Mouse (Mus musculus) CH12.LX (cell line): ENCODE results near the gene Nol6. TPM values are rescaled to one million over a fixed set of nuclear protein-coding genes. Genes with fewer than 3 reads are reported as not detected.
"Not testable (repeated sequence)": the region's sequence is repeated elsewhere in the genome, so short reads cannot be mapped to it uniquely, and the experiment has no call there.

Source experiments
- DNase-seq: peaks from one replicate; pipeline ENCODE4 v3.0.0-alpha.2; 2013; ENCODE audit errors: extremely low read depth
- H3K27ac ChIP-seq: 2 replicates; pipeline ENCODE4 v1.5.1; 2012; ENCODE audit warnings: low read depth, mild to moderate bottlenecking, control low read depth, moderate library complexity; ENCODE audit not compliant: insufficient read depth
- H3K27me3 ChIP-seq: replicated peaks from 2 replicates; pipeline ENCODE3; 2012; ENCODE audit warnings: inconsistent platforms
- H3K36me3 ChIP-seq, 2 experiments: replicated peaks in 1 of 2; 2 replicates each; pipeline versions ENCODE3 to v1.6.1; 2012; ENCODE audit warnings: inconsistent platforms in 1 of 2, low read length in 1 of 2, mild to moderate bottlenecking in 1 of 2, mixed read lengths in 1 of 2, moderate library complexity in 1 of 2; ENCODE audit not compliant: control insufficient read depth in 1 of 2, insufficient read depth in 1 of 2
- H3K4me1 ChIP-seq, 2 experiments: 2 replicates each; pipeline ENCODE4 v1.6.1; 2012; ENCODE audit warnings: inconsistent platforms in 1 of 2, moderate library complexity in 1 of 2; ENCODE audit not compliant: insufficient read depth in 2 of 2, control insufficient read depth in 1 of 2
- H3K4me2 ChIP-seq: 2 replicates; pipeline ENCODE4 v1.6.1; 2012; ENCODE audit warnings: low read depth, mild to moderate bottlenecking, control low read depth; ENCODE audit not compliant: poor library complexity, insufficient read depth, severe bottlenecking
- H3K4me3 ChIP-seq, 3 experiments: fragments of 150-350 bp in 1 of 3; sonication (generic) in 1 of 3; replicated peaks in 1 of 3; 2 replicates each; pipeline versions ENCODE3 to v1.5.1; 2011 to 2012; ENCODE audit warnings: low read depth in 2 of 3, low read length in 2 of 3, mild to moderate bottlenecking in 2 of 3, moderate library complexity in 2 of 3, control low read depth in 1 of 3, improper control_type of control experiment in 1 of 3, inconsistent platforms in 1 of 3, mixed read lengths in 1 of 3; ENCODE audit not compliant: poor library complexity in 1 of 3
- H3K79me2 ChIP-seq: replicated peaks from 2 replicates; pipeline ENCODE4 v1.6.1; 2012; ENCODE audit warnings: mild to moderate bottlenecking, moderate library complexity; ENCODE audit not compliant: control insufficient read depth, poor library complexity, insufficient read depth, severe bottlenecking; ENCODE audit errors: extremely low read depth
- H3K9ac ChIP-seq: 2 replicates; pipeline ENCODE4 v1.6.1; 2012; ENCODE audit warnings: low read depth, mild to moderate bottlenecking, control low read depth, moderate library complexity; ENCODE audit not compliant: insufficient read depth
- H3K9me3 ChIP-seq: replicated peaks from 2 replicates; pipeline ENCODE3; 2012; ENCODE audit warnings: low read length, inconsistent platforms, mixed read lengths
- CTCF ChIP-seq, 2 experiments: IDR thresholded peaks in 1 of 2; conservative IDR thresholded peaks in 1 of 2; 2 replicates each; pipeline ENCODE4 v1.5.1; 2011 to 2012; ENCODE audit warnings: low read depth in 2 of 2, low read length in 2 of 2, improper control_type of control experiment in 1 of 2, inconsistent platforms in 1 of 2, mild to moderate bottlenecking in 1 of 2, moderate library complexity in 1 of 2
- E2F4 ChIP-seq: IDR thresholded peaks from 2 replicates; pipeline ENCODE4 v1.6.1; 2011; ENCODE audit warnings: low read depth, low read length, improper control_type of control experiment; ENCODE audit not compliant: insufficient replicate concordance
- ELF1 ChIP-seq: IDR thresholded peaks from 2 replicates; pipeline ENCODE4 v1.6.1; 2014; ENCODE audit warnings: low read depth, mild to moderate bottlenecking, inconsistent platforms, low read length, improper control_type of control experiment
- EP300 ChIP-seq: IDR thresholded peaks from 2 replicates; pipeline ENCODE4 v1.6.1; 2011; ENCODE audit warnings: low read length, improper control_type of control experiment
- HCFC1 ChIP-seq: IDR thresholded peaks from 2 replicates; pipeline ENCODE4 v1.6.1; 2012; ENCODE audit warnings: low read depth, mild to moderate bottlenecking, inconsistent platforms, low read length, improper control_type of control experiment
- JUND ChIP-seq: conservative IDR thresholded peaks from 2 replicates; pipeline ENCODE4 v1.6.1; 2011; ENCODE audit warnings: low read depth, low read length, improper control_type of control experiment
- MAX ChIP-seq: IDR thresholded peaks from 2 replicates; pipeline ENCODE4 v1.6.1; 2011; ENCODE audit warnings: low read length, improper control_type of control experiment
- MXI1 ChIP-seq: IDR thresholded peaks from 2 replicates; pipeline ENCODE4 v1.6.1; 2011; ENCODE audit warnings: mild to moderate bottlenecking, low read depth, low read length, improper control_type of control experiment
- NELFE ChIP-seq: IDR thresholded peaks from 2 replicates; pipeline ENCODE4 v1.6.1; 2011; ENCODE audit warnings: low read depth, low read length, improper control_type of control experiment
- PAX5 ChIP-seq: IDR thresholded peaks from 2 replicates; pipeline ENCODE4 v1.6.1; 2012; ENCODE audit warnings: low read length, inconsistent platforms, mixed read lengths
- POLR2AphosphoS2 ChIP-seq: IDR thresholded peaks from 2 replicates; pipeline ENCODE4 v1.6.1; 2011; ENCODE audit warnings: low read depth, low read length, improper control_type of control experiment
- RAD21 ChIP-seq: IDR thresholded peaks from 2 replicates; pipeline ENCODE4 v1.6.1; 2011; ENCODE audit warnings: low read depth, mild to moderate bottlenecking, low read length, improper control_type of control experiment, moderate library complexity
- TCF12 ChIP-seq: IDR thresholded peaks from 2 replicates; pipeline ENCODE4 v1.6.1; 2014; ENCODE audit warnings: low read depth, mild to moderate bottlenecking, inconsistent platforms, low read length, improper control_type of control experiment
- ZKSCAN1 ChIP-seq: IDR thresholded peaks from 2 replicates; pipeline ENCODE4 v1.6.1; 2012; ENCODE audit warnings: low read depth, inconsistent platforms, low read length, improper control_type of control experiment, borderline replicate concordance
- dilution Hi-C: fragments of 300-500 bp; cut with MboI; formaldehyde crosslinking; loops from 2 replicates; pipeline ENCODE4 v1.14.3; 2020; ENCODE audit warnings: low sequenced_read_pairs; ENCODE audit not compliant: extremely low pct_unique_long_range_greater_than_20kb, extremely low pct_ligation_motif_present
- in situ Hi-C: fragments of 300-500 bp; cut with MboI; formaldehyde crosslinking; loops from 3 replicates; pipeline ENCODE4 v1.14.3; 2019; ENCODE audit warnings: low sequenced_read_pairs, low pct_ligation_motif_present, low pct_unique_long_range_greater_than_20kb, mixed read lengths
- polyA plus RNA-seq: library from polyadenylated mRNA; unstranded; fragments of >175 nt; gene quantifications from 2 replicates; pipeline ENCODE4 v1.2.1, GENCODE M21; 2012; ENCODE audit warnings: low read depth; ENCODE audit not compliant: insufficient read length
- total RNA-seq, 2 experiments: library from RNA; depleted of rRNA; stranded (reverse); fragments of 300-350 nt in 1 of 2; fragments of >200 nt in 1 of 2; gene quantifications; 2 replicates each; pipeline ENCODE4 v1.2.3; 2012 to 2014

Gene Nol6
- total and polyA plus RNA-seq, 3 experiments, result 22.0 to 81.5 (median 30.0) TPM

- H3K4me3 ChIP-seq, result no peak overlapping the region
- H3K4me1 ChIP-seq, result peaks cover 0 to 4% of the 10 kb centered on the region in 2 experiments; a peak in 1 of 4 replicates
- peaks cover 85% of the 10 kb centered on the region for H3K27me3 ChIP-seq
- in situ Hi-C loops, result no loop called here
- dilution Hi-C loops, result no loop called here
- peaks cover 2% of the 10 kb centered on the region for H3K9me3 ChIP-seq
- H3K4me2 ChIP-seq, result no peak overlapping the region
- H3K79me2 ChIP-seq, result no peaks in the 10 kb centered on the region
- H3K36me3 ChIP-seq, result no peaks in the 10 kb centered on the region
- no peak overlapping the region for H3K9ac ChIP-seq
- TF ChIP-seq E2F4 (no peak), MAX (no peak), CTCF (conservative IDR thresholded peaks at IDR 0.05 in 1 of 2, IDR thresholded peaks at IDR 0.05 in 1 of 2; ENCODE audit: low read depth in 2 of 2, low read length in 2 of 2) (no peak), RAD21 (no peak), HCFC1 (no peak), ZKSCAN1 (no peak), ELF1 (no peak), EP300 (no peak)
- TF ChIP-seq, all 38 proteins: peak for 0
- DNase-seq, result no peak
- no peak overlapping the region for H3K27ac ChIP-seq
Measured at GRCm38 (mm10) chr4:41086947-41087346, 37.3 kb downstream of the Nol6 start.

GRCm38 (mm10) chr4:41084819-41085218, 39.4 kb downstream of the Nol6 start:
- Histone ChIP-seq H3K27me3 (peaks cover 69% of the 10 kb centered on the region), H3K9me3 (peaks cover 2% of the 10 kb centered on the region), H3K4me3 (no peak overlapping the region), H3K27ac (no peak overlapping the region), H3K79me2 (no peaks in the 10 kb centered on the region), H3K36me3 (no peaks in the 10 kb centered on the region), H3K4me1 (peaks cover 0 to 4% of the 10 kb centered on the region in 2 experiments; a peak in 1 of 4 replicates), H3K9ac (no peak overlapping the region), H3K4me2 (no peak overlapping the region)
- TF ChIP-seq NELFE (no peak), JUND (no peak), TCF12 (no peak), PAX5 (no peak), POLR2AphosphoS2 (no peak), MXI1 (no peak)
- in situ Hi-C loops, result no loop called here
- dilution Hi-C loops, result no loop called here
- DNase-seq, result no peak

DNA sequence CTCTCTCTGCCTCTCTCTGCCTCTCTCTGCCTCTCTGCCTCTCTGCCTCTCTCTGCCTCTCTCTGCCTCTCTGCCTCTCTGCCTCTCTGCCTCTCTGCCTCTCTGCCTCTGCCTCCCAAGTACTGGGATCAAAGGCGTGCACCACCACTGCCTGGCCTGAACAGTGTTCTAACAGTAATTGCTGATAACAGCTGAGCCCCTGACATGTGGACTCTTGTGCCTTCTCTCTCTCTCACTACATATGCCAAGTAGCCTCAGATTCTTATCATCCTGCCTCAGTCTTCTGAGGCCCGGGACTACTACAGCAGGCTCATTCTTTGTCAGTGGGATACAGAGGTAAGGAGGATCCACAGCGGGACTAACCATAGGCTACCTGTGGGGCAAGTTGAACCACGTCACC, 41.5 kb downstream of the Nol6 start:
- in situ Hi-C loops, H3K27ac ChIP-seq, H3K4me2 ChIP-seq, DNase-seq, H3K9ac ChIP-seq, H3K4me3 ChIP-seq, H3K4me1 ChIP-seq, dilution Hi-C loops, H3K9me3 ChIP-seq, H3K36me3 ChIP-seq, H3K79me2 ChIP-seq: not testable (repeated sequence)
- H3K27me3 ChIP-seq, result peaks cover 62% of the 10 kb centered on the region
